Mouse (Mus musculus) adrenal gland, postnatal 4 days (tissue): Measurements from ENCODE around the gene Kif6. TPM values are rescaled to one million over a fixed set of nuclear protein-coding genes. Genes with fewer than 3 reads are reported as not detected.

Experiments used
- DNase-seq, 2 experiments: peaks; one replicate each; pipeline ENCODE4 v3.0.0; 2021 to 2022; ENCODE audit warnings: low spot score in 2 of 2, mixed read lengths in 2 of 2
- total RNA-seq, 2 experiments: library from RNA; stranded (reverse); gene quantifications; 2 replicates each; pipeline ENCODE4 v1.2.3; 2021

Kif6 gene
- total RNA-seq, 2 experiments from 2014 or later: 0.79 to 2.0 TPM

DNA sequence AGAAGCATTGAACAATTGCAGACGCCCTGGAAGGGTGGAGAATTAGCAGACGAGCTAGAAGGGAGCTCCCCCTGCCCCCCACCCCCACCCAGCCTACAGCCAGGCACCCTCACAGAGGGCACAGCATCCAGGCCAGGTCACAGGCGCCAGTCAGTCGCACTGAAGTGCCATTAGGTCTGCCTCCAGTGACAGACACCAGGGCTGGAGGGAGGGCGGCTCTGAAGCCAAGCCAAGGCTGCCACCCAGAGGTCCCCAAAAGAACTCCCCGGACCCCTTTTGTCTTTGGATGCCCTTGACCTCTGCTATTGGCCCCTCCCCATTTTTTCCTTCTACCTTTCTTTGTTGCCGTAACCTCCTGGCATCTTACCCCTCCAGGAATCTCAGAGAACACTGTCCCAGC lies 274.7 kb downstream of the Kif6 start:
- no peak for DNase-seq

DNA sequence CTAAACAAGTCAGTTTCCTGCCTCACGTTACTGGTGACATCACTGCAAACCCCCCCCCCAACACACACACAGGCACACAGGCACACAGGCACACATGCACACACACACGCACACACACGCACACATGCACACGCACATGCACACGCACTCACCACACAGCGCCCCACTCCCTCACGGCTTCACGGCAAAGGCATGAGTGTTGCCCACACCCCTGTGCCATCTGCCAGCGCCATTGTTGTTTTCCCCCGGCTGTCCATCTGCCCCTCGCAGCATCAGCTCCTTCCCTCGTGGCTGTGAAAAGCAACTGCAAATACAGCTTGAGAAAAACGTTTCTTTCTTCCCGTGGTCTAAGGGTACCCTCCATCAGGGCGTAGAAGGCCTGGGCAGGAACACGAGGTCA lies 275.9 kb downstream of the Kif6 start:
- DNase-seq: no peak

DNA sequence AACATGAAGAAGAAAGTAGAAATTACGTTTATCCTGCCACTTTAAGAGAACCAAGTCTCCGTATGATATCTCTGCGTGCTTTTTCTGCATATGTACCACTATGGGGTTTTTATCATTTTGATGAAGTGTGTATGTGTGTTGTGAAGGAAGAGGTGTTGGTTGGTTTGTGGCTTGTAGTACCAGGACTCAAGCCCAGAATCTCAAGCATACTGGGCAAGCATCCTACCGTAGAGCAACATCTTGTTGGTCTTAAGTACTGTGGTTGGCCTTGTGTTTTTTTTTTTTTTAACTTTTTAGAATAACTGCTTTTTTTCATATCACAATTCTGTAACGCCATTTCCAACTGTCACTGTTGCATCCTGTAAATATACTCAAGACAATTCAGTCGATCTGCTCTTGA lies 277.5 kb downstream of the Kif6 start:
- no peak for DNase-seq

DNA sequence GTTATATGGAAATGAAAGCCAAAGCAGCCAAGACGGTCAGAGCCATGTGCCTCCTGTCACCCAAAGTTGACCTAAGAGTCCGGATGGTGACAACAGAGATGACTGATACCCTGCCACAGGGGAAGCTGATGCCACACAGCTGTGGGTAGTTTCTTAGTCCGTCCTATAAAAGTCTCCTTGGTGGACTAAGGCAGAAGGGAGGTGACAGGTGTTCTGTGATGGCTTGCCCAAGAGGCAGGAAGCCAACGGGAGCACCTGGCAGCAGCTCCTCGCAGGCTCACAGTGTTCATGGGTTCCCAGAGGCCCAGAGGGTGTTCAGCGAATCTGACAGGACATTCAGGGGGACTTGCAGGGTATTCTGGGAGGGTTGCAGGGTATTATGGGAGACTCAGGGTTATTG lies 279.5 kb downstream of the Kif6 start:
- DNase-seq: no peak

DNA sequence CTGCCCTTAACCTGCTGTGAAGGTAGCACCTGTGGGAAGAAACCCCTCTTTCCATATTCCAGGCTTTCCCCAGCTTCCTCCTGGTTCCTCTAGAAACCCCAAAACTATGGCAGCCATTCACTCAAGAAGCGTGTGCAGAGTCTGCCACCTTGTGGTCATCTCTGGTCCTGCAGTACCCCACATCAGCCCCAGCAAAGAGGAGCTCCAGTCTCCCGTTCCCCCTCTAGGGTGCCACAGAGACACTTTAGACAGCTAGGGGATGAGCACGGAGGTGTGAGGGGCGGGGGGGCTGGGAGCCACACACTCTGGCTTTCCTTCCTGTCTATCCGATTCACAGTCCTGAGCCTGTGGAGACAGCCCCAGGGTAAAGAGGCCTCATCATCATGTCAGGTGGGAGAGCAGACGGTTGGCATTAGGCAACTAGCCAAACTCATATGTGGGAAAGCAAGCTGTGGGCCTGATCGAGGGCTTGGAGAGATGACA lies 284.0 kb downstream of the Kif6 start:
- DNase-seq: peak; percentile 37 to 43

DNA sequence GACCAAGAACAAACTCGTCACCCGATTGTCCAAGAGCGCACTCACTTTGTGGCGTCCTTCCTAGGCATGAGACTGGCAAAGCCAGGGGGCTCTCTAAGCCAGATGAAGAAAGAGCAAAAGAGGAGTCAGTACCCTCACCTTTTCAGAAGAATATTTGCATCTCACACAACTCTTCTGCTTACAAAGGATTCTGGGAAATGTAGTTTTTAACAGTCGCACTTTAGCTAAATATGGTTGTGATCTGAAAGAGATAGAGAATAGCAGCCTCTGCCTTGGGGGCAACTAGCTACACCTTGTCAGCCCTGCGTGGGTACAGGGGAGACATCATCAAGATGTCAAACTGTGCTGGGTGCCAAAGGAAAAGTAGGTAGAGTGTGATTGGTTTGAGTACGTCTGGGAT lies 287.7 kb downstream of the Kif6 start:
- DNase-seq: no peak

DNA sequence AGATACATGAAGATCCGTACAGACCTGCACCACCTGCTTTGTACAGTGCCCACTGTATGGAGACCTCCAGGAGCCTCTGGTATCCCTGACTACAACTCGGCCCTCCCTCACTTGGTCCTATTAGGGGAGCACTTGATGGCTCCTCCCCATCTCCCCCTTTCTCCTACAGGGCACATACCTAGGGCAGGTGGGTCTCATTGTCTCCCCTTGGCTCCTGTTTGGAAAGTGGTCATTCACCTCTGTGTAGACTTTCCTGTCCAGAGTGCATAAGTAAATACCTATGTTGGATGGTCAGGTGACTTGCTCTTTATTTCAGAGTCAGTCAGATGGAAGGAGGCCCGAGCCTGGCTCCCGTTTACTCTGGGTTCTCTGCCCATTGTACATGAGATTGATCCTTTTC lies 308.5 kb downstream of the Kif6 start:
- no peak for DNase-seq

DNA sequence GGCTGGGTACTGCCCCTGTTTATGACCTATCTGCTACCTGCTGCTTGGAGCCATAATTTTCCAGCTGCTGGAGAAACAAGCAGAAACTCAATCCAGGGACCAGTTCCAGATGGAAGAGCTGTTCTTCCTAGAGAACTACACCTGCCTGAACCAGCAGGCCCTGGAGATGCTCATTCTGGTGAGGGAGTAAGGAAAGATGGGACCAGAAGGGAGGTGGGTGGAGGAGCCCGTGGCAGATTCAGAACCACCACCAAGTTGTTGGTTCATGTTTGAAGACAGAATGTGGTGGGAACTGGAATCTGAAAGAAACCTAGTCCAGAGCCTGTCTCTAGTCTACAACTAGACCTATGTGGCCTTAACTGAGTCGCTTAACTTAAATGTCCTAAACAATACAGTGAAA lies 312.7 kb downstream of the Kif6 start:
- no peak for DNase-seq

DNA sequence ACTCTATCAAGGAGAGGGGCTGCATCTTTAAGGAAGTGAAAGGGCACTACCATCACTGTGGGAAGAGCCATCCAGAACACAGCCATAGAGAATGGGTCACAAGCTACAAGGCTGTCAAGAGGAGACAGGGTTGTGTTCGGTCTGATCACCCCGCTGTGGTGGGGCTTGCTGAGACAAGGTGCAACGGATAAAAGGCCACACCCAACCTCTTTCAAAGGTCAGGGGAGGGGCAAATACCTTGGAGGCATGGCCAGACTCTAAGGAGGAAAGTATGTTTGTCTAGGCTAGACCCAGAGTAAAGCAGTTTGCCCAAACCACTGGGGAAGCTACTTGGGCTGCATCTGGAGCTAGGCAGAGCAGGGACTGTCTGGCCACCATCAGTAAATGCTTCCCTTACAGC lies 318.9 kb downstream of the Kif6 start:
- no peak for DNase-seq

DNA sequence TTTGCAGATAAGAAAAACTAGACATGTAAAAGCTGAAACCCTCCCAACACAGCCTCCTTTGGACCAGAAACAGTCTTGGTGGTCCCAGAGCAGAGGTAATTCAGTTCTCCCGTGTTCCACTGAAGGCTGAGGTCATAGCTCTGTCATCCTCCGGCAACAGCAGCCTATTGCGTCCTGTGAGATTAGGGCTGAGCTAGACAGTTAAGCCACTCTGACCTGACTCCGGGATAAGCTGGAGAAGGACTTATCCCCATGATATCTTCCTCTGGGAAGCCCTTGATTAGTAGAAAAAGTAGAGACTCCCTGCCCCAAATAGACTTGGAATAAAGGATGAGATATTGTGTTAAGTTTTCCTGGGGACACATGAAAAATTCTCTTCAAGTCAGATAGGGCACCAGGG lies 319.6 kb downstream of the Kif6 start:
- DNase-seq: no peak

DNA sequence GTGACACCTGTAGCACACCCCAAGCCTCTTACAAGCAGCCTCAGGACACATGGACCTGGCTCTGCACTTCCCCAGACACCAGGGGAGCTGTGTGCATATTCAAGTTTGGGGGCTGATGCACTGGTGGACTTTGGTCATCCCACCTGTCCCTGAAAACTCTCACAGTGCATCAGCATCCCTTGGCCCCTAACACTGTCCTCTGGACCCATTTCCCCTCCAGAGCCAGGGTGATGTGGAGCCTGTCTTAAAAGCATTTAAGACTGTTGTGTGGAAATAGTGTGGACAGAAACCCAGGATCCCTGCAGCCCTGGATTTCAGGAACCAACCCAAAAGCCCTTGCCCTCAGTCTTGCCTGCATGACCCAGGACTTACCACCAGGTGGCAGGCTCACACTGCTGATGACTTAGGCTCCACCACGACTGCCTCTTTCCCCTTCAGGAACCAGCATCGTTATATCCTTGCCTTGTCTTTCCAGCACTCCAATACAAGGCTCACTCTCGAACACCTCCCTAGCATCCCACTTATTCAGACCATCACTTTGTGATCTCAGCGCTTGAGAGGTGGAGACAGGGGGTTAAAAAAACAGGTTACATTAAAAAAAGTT lies 320.8 kb downstream of the Kif6 start:
- DNase-seq: peak; percentile 21 to 46

DNA sequence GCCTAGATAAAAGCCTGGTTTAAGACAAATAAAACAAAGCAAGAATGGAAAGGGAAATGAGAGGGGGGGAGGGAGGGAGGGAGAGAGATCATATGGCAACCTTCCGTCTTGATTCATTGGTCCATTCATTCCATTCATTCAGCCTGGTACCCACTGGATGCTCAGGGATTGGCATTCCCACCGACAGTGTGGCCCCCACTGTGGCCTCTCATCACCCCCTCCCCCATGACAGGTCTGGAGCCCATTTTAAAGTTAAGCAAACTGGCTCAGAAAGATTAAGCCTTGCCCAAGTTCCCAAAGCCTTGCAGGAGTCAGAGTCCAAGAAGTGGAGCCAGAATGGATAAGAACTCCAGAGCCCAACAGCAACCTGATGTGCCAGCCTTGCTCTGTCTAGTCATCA lies 321.3 kb downstream of the Kif6 start:
- DNase-seq: no peak

DNA sequence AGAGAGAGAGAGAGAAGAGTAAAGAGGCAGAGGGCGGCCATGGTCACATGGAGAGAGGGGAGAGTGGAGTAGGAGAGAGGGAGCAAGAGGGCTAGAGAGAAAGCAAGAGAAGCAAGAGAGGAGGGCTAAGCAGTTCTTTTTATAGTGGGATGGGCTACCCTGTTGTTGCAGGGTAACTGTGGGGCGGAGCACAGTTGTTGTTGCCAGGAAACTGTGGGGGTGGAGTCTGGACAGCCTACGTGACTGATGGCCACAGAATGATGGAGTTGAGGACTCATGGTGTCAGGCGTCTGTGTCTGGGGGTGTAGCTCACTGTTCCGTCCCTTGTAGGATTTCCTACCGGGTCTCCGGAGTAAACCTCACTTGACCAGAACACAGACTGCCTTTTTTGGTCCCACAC lies 324.2 kb downstream of the Kif6 start:
- DNase-seq: no peak

DNA sequence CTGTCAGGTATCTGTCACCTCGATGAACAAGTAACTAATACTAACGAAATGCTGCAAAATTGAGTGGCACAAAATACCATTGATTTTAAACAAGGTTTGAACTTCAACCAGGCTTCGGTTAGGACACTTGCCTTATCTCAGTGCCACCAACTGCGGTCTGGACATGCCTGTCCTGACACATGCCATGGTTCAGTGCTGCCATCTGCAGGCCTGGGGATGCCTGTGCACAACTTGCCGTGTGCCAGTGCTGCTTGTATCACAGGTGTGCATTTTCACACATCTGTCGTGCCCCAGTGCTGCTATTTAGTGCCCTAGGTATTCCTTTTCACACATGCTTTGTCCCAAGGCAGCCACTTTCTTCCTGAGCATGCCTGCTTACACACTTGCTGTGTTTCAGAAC lies 327.7 kb downstream of the Kif6 start:
- no peak for DNase-seq

DNA sequence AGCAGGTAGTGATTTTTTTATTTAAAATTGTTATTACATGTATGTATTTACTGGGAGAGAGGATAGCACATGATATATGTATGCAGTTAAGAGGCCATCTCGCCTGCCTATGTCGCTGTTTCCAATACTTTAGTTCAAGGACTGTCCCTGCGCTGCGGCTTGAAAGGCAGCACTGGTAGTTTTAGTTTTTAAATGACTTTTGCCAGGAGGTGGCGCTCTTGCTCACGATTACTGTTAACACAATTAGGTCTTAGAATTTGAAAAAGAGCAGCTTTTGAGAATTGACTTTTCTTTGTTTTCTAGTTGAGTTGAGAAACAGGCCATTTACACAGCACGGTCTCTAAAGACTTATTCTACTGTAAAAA lies 336.5 kb downstream of the Kif6 start:
- DNase-seq: peak; percentile 16 to 41

DNA sequence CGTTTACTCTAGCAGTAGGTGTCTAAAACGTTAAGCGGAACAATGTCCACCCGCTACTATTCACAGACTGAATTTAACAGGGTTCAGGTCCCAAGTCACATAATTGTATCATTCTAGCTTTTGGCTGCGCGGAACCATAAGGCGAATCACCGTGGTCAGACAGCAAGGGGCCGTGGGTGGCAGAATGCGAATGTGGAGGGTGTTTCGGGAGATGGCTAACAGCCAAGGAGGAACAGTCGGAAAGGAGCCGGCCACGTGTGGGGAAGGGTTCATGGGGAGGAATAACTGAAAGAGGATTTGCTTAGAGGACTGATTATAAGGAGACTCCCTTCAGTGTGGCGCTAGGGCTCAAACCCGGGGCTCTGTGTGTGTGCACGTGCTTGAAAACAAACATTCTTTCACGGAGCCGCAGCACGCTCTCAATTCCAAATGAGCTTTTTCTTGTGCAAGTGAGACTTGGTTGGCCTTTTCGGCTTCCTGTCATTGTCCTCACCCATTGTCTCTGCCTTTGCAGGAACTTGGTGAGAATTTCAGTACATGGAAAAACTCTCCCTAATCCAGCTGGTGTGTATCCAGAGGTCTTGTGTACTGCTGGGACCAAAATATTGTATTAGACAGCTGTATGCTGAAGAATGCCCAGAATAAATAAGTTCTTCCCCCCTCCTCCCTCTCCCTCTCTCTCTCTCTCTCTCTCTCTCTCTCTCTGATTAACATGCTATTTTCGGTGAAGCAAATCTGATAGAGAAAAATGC lies 337.1 kb downstream of the Kif6 start:
- no peak for DNase-seq

DNA sequence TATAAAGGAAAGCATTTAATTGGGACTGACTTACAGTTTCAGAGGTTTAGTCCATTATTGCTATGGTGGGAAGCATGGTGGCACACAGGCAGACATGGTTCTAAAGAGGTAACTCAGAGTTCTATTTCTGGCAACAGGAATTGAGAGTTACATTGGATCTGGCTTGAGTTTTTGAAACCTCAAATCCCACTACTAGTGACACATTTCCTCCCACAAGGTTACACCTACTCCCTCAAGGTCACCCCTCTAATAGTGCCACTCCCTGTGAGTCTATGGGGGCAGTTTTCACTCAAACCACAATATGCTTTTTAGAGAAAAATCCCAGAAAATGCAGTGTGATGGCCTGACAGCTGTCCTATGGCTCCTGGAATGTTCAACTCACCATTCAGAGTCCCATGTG lies 344.1 kb downstream of the Kif6 start:
- DNase-seq: no peak

Other genes with a start within 250 kb of the Kif6 start
- gene Mocs1, start 186.8 kb upstream of the Kif6 start, total RNA-seq: 10 to 100 TPM; 49.9 to 58.4 TPM
- 10 to 100 TPM; 38.3 to 39.6 TPM for gene Daam2, start 50.8 kb upstream of the Kif6 start, total RNA-seq